Mouse (Mus musculus): ENCODE measurements around the gene Csta1.

The Csta1 gene

DNA sequence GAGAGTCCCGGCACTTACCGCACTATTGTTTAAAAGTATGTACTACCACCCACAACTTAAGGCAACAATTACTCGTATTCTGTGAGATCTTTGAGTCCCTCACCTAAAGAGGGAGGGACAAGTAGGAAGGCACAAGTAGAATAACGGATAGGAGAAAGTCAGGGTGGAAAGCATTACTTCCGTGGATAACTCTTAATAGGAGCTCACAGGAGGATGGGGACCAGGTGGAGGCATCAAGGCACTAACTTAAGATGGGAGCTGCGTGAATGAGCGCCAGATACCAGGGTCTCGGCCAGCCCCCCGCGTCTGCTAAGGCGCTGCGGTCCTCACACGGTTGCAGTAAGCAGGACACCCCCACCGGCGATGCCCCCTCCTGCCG lies 60.0 kb downstream of the Csta1 start:
- no peak for DNase-seq

Data from kidney, postnatal 10 days (tissue).